ENCODE assay signal across 7 mouse cellular contexts in genomic region chr6:92241178-92241906, GRCm38 (mm10). TPM values are rescaled to one million over a fixed set of nuclear protein-coding genes. Genes with fewer than 3 reads are reported as not detected.
DNase-seq lines count a peak whose midpoint lies in the region; ATAC-seq lines count a peak whose summit lies in the region.

No protein-coding gene starts in this region.

- peak; percentile 97 for ATAC-seq in megakaryocyte progenitor cell, adult 5-6 weeks (replicated peaks; ENCODE audit: poor library complexity)

- DNase-seq in ZHBTc4 (ENCODE audit: low read depth, low spot score) = peak; percentile 63
- peak; percentile 33 to 61 for DNase-seq in cerebellum, adult 18-20 months
- peak; percentile 33 for DNase-seq in gastrocnemius, postnatal 10 days
- peak; percentile 29 for DNase-seq in induced T-regulatory cell, adult 2 months (ENCODE audit: low read depth)
- peak; percentile 13 to 41 for DNase-seq in left cerebral cortex, adult 8-10 months (ENCODE audit: low spot score in 2 of 2)
- peak; percentile 33 for DNase-seq in right cerebral cortex, postnatal 25 days

RNA-seq across cellular contexts. Expression of gene Trh, which starts 3.1 kb away (rescaled TPM):
- not detected for total RNA-seq in gastrocnemius, postnatal 10 days (2021)
- total RNA-seq in left cerebral cortex, adult 8-10 months (2022) = 1 to 10 TPM; 2.5 to 8.4 (median 7.8) TPM
- not detected in 2 replicates for total RNA-seq in megakaryocyte progenitor cell, adult 5-6 weeks (2015)
- not detected in 2 replicates for total RNA-seq in megakaryocyte progenitor cell, adult 5-6 weeks (2017)

RNA-seq across cellular contexts. Expression of gene Rbsn, which starts 26.6 kb away (rescaled TPM):
- 10 to 100 TPM; 16.6 to 16.8 TPM for total RNA-seq in gastrocnemius, postnatal 10 days (2021)
- total RNA-seq in left cerebral cortex, adult 8-10 months (2022) = 10 to 100 TPM; 38.0 to 42.8 (median 40.1) TPM
- total RNA-seq in megakaryocyte progenitor cell, adult 5-6 weeks (2015) = 7.2 and 11.0 TPM in 2 replicates
- 18.2 and 21.0 TPM in 2 replicates for total RNA-seq in megakaryocyte progenitor cell, adult 5-6 weeks (2017)

RNA-seq across cellular contexts. Expression of gene Mrps25, which starts 57.5 kb away (rescaled TPM):
- total RNA-seq in gastrocnemius, postnatal 10 days (2021) = 10 to 100 TPM; 30.3 to 34.0 TPM
- total RNA-seq in left cerebral cortex, adult 8-10 months (2022) = 10 to 100 TPM; 44.6 to 59.2 (median 48.9) TPM
- total RNA-seq in megakaryocyte progenitor cell, adult 5-6 weeks (2015) = 57.4 and 63.5 TPM in 2 replicates
- 60.5 and 70.8 TPM in 2 replicates for total RNA-seq in megakaryocyte progenitor cell, adult 5-6 weeks (2017)

Comparison
In these comparisons a context has a peak if more than half of its experiments do, and no peak if none do; other contexts are left out.
1. Peak in every context shown above with its lines: DNase-seq and ATAC-seq.